Mouse (Mus musculus) duodenum, adult 2 months (tissue): ENCODE data around the gene Mog. TPM values are rescaled to one million over a fixed set of nuclear protein-coding genes. Genes with fewer than 3 reads are reported as not detected.

ENCODE experiments used
- polyA plus RNA-seq: library from polyadenylated mRNA; depleted of rRNA; stranded (reverse); fragments of >200 nt; gene quantifications from 2 replicates; pipeline ENCODE4 v1.2.3, GENCODE M21; 2012; ENCODE audit warnings: low replicate concordance; rRNA removed

Gene Mog
- polyA plus RNA-seq: not detected in 2 replicates

DNA sequence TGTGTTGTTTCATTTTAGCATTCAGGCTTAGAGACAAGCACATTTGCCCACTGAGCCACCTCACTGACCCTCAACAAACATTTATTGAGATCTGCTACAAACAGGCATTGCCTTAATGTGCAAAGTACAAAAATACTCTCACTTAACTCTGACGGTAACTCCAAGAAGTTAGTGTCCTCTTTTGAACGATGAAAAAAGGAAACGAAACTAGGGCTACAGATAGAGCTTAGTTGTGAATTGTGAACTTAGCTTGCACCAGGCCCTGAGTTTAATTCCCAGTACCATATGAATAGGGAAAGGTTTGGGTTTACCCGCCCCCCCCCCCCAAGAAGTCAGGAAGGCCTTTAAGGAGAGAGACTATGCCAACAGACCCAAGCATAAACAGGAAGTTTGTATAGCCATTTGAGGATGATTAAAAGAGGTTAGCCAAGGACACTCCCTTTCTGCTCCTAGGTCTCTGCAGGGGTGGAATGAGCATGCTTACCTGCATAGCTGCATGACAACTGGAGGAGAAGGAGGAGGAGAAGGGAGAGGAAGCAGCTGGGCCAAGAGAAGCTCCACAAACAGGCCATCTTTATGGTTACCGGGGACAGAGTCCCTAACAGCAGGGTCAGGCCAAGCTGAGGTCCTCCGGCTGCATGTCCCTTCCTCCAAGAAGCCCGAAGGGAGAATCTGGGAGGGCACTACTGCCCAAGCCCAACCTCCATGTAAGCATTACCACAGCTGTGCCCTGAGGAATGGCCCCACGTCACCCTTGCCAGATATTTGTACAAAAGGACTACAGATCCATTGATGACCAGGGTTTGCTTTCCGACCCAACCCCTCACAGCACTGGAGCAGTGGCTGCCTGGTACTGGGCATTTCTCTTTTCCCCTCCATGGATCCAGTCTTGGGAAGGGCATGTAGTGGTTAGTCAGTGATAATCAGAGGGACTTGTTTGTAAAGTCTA is at the start of gene Mog:
Gene Mog, minus strand, starts transcription at position 771 of the 949 bp plus-strand sequence.

DNA sequence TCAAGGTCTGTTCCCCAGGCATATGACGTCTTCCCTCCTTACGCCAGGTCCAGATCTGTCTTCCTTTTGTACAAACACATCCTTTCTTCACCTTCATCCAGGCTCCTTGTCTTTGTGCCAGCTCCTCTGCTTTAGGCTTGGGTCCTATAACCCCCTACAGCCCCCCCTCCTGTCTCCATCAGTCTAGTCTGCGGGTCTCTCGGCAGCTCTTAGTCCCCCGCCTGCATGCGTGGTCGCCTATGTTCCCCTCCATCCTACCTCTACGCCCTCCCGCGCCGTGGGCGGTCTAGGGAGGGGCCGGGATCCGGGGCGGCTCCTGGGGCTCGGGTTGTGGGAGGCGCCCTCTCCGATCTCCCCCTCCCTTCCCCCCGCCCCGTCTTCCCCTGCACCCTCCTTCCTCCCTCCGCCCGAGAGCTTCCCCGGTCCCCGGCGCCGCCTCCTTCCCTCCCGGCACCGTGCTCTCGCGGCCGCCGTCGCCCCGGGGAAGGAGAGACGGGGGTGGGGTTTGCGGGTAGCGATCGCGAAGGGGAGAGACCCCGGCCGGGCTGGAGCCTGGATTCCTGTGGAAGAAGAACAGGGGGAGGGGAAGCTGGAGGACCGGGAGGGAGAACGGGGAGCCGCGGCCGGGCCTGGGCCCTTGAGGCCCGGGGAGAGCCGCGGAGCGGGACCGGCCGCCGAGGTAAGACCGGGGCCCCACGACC is 22.6 kb upstream of the Mog start, which contains the start of gene Gabbr1:
Gene Gabbr1, plus strand, starts transcription at position 356 of the 701 bp plus-strand sequence.

DNA sequence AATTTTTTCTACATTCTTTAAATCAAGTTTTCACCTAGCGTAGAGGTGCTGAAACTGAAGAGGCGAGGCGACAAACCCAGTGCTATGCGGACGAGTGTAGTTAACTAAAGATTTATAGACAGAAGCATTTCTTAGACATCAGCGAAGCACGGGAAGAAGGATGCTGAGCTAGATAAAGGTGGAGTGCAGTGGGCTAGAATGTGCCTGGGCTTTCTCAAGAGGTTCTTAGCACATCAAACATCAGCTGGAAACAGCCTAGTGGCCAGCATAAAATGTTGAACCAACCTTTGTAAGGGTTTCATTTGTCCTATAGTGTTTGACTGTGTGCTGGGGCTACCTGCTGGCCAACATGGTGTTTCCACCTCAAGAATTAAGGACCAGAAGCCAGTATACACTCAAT is 22.3 kb downstream of the Mog start, which contains the start of gene Zfp57:
Gene Zfp57, plus strand, starts transcription at position 301 of the 400 bp plus-strand sequence.

GRCm38 (mm10) chr17:36989437-36989836 is 33.8 kb downstream of the Mog start, which contains the start of gene H2-M5:
TSS of gene H2-M5 (minus strand) at chr17:36989537.

GRCm38 (mm10) chr17:36981221-36981813 is 41.9 kb downstream of the Mog start, which contains the start of gene 2410137M14Rik:
TSS of gene 2410137M14Rik (minus strand) at chr17:36981237.

Other genes with a start within 250 kb of the Mog start
- gene H2-M10.6, start 211.2 kb downstream of the Mog start, polyA plus RNA-seq: not detected in 2 replicates
- gene Trim26, start 186.3 kb downstream of the Mog start, polyA plus RNA-seq: 26.0 and 26.5 TPM in 2 replicates
- gene Trim15, start 156.2 kb downstream of the Mog start, polyA plus RNA-seq: 7.4 and 33.1 TPM in 2 replicates
- 0.05 TPM in 1 of 2 replicates, not detected in the other for gene Trim10, start 153.8 kb downstream of the Mog start, polyA plus RNA-seq
- 15.0 and 31.3 TPM in 2 replicates for gene Trim40, start 133.3 kb downstream of the Mog start, polyA plus RNA-seq
- 26.5 and 31.2 TPM in 2 replicates for gene Trim31, start 125.3 kb downstream of the Mog start, polyA plus RNA-seq
- 4.6 and 6.2 TPM in 2 replicates for gene Rnf39, start 80.5 kb downstream of the Mog start, polyA plus RNA-seq
- 21.9 and 27.9 TPM in 2 replicates for gene Ppp1r11, start 71.7 kb downstream of the Mog start, polyA plus RNA-seq
- 16.1 and 17.6 TPM in 2 replicates for gene Znrd1, start 64.8 kb downstream of the Mog start, polyA plus RNA-seq
- 0.25 and 0.28 TPM in 2 replicates for gene Znrd1as, start 64.8 kb downstream of the Mog start, polyA plus RNA-seq
- gene 2410137M14Rik, start 42.2 kb downstream of the Mog start, polyA plus RNA-seq: not detected in 2 replicates
- gene H2-M5, start 33.9 kb downstream of the Mog start, polyA plus RNA-seq: 0.19 TPM in 1 of 2 replicates, not detected in the other
- 0.64 and 1.1 TPM in 2 replicates for gene Zfp57, start 22.2 kb downstream of the Mog start, polyA plus RNA-seq
- 5.3 and 11.2 TPM in 2 replicates for gene Gabbr1, start 22.6 kb upstream of the Mog start, polyA plus RNA-seq
- gene Olfr90, start 65.1 kb upstream of the Mog start, polyA plus RNA-seq: not detected in 2 replicates
- not detected in 2 replicates for gene Olfr91, start 74.9 kb upstream of the Mog start, polyA plus RNA-seq
- gene Olfr92, start 96.7 kb upstream of the Mog start, polyA plus RNA-seq: not detected in 2 replicates
- gene Olfr93, start 138.1 kb upstream of the Mog start, polyA plus RNA-seq: not detected in 2 replicates
- gene Ubd, start 170.5 kb upstream of the Mog start, polyA plus RNA-seq: 0.11 TPM in 1 of 2 replicates, not detected in the other
- not detected in 2 replicates for gene Olfr94, start 177.6 kb upstream of the Mog start, polyA plus RNA-seq
- not detected in 2 replicates for gene Olfr95, start 189.7 kb upstream of the Mog start, polyA plus RNA-seq
- gene Olfr96, start 196.7 kb upstream of the Mog start, polyA plus RNA-seq: not detected in 2 replicates
- gene Olfr97, start 213.9 kb upstream of the Mog start, polyA plus RNA-seq: not detected in 2 replicates
- not detected in 2 replicates for gene Olfr98, start 240.4 kb upstream of the Mog start, polyA plus RNA-seq
- 2.7 and 3.5 TPM in 2 replicates for gene H2-M3, start 246.8 kb upstream of the Mog start, polyA plus RNA-seq